ENCODE assay signal across 8 mouse cellular contexts in genomic region chr6:94163325-94163995, GRCm38 (mm10).
DNase-seq lines count a peak whose midpoint lies in the region; ATAC-seq and TF ChIP-seq lines count a peak whose summit lies in the region.

No protein-coding gene starts in this region.

- intact Hi-C loops in heart, adult 2 months (cut with DNase I) = loop anchor here (10.0 kb wide), 1 partner anchor 301 kb away; no protein-coding TSS in a partner anchor
- intact Hi-C loops in heart, postnatal 14 days (cut with DNase I) = no loop called here

- peaks cover 14% of the 10 kb centered on the region for H3K36me3 ChIP-seq in heart, adult 2 months (ENCODE audit: control insufficient read depth, insufficient read depth, low read length)
- H3K36me3 ChIP-seq in limb, embryonic 12.5 days = no peaks in the 10 kb centered on the region
- no peaks in the 10 kb centered on the region for H3K36me3 ChIP-seq in stomach, postnatal 0 days (ENCODE audit: control insufficient read depth, insufficient read depth, low read length)
- no peaks in the 10 kb centered on the region for H3K36me3 ChIP-seq in kidney, adult 2 months (ENCODE audit: control insufficient read depth, insufficient read depth, low read length)

- WGBS in heart, adult 2 months = 29% methylated on average over 9 of the region's 9 CpGs
- 58% methylated on average over 9 of the region's 9 CpGs for WGBS in limb, embryonic 12.5 days
- 9% methylated on average over 9 of the region's 9 CpGs for WGBS in stomach, postnatal 0 days
- 56% methylated on average over 9 of the region's 9 CpGs for WGBS in kidney, adult 2 months

- no peaks in the 10 kb centered on the region for H3K27me3 ChIP-seq in heart, adult 2 months (ENCODE audit: control insufficient read depth, insufficient read depth, low read length)
- no peaks in the 10 kb centered on the region for H3K27me3 ChIP-seq in limb, embryonic 12.5 days
- no peaks in the 10 kb centered on the region for H3K27me3 ChIP-seq in stomach, postnatal 0 days (ENCODE audit: control insufficient read depth, insufficient read depth, low read length)
- no peaks in the 10 kb centered on the region for H3K27me3 ChIP-seq in kidney, adult 2 months (replicated peaks; ENCODE audit: control insufficient read depth, insufficient read depth, low read length)

- no peak for TF ChIP-seq EP300 in heart, adult 2 months (IDR thresholded peaks at IDR 0.05; ENCODE audit: insufficient read depth, low read depth, low read length)
- no peak for TF ChIP-seq EP300 in stomach, postnatal 0 days (optimal IDR thresholded peaks at IDR 0.05)

- H3K4me1 ChIP-seq in heart, adult 2 months (ENCODE audit: control insufficient read depth, insufficient read depth, low read length) = peaks cover 18% of the 10 kb centered on the region
- peaks cover 29% of the 10 kb centered on the region for H3K4me1 ChIP-seq in limb, embryonic 12.5 days (replicated peaks)
- H3K4me1 ChIP-seq in stomach, postnatal 0 days (replicated peaks; ENCODE audit: control insufficient read depth, insufficient read depth) = peaks cover 11% of the 10 kb centered on the region
- peaks cover 7% of the 10 kb centered on the region for H3K4me1 ChIP-seq in kidney, adult 2 months (ENCODE audit: control insufficient read depth, insufficient read depth, low read length)

- TF ChIP-seq CTCF in heart, adult 2 months (IDR thresholded peaks at IDR 0.05) = no peak
- TF ChIP-seq CTCF in stomach, postnatal 0 days (IDR thresholded peaks at IDR 0.05; ENCODE audit: low read depth) = no peak
- no peak for TF ChIP-seq CTCF in kidney, adult 2 months (conservative IDR thresholded peaks at IDR 0.05; ENCODE audit: insufficient read depth, insufficient read length, low read depth, low read length)

- peak overlapping the region; percentile 8; the same call in 1 of the 2 replicates for H3K4me2 ChIP-seq in limb, embryonic 12.5 days
- peak overlapping the region; percentile 21 for H3K4me2 ChIP-seq in stomach, postnatal 0 days (replicated peaks; ENCODE audit: low read depth)

- peaks cover 1% of the 10 kb centered on the region; the same call in 1 of the 2 replicates for H3K79me2 ChIP-seq in heart, adult 2 months (replicated peaks; ENCODE audit: control insufficient read depth, insufficient read depth, low read length)

- no peak for TF ChIP-seq POLR2A in heart, adult 2 months (IDR thresholded peaks at IDR 0.05; ENCODE audit: insufficient read depth, low read depth, low read length)
- TF ChIP-seq POLR2A in kidney, adult 2 months (IDR thresholded peaks at IDR 0.05; ENCODE audit: low read depth, low read length) = no peak

- H3K9me3 ChIP-seq in limb, embryonic 12.5 days = no peaks in the 10 kb centered on the region
- no peaks in the 10 kb centered on the region for H3K9me3 ChIP-seq in stomach, postnatal 0 days (ENCODE audit: control insufficient read depth, low read length)

- DNase-seq in heart, adult 2 months = no peak
- no peak for DNase-seq in heart, postnatal 14 days
- peak; percentile 29 to 47 for DNase-seq in right cerebral cortex, adult 2 months (ENCODE audit: low spot score in 2 of 2)
- DNase-seq in right cerebral cortex, postnatal 36 days (ENCODE audit: low spot score in 2 of 2) = no peak
- no peak for DNase-seq in stomach, postnatal 0 days (ENCODE audit: low spot score)
- DNase-seq in adrenal gland, postnatal 10 days = no peak
- no peak for DNase-seq in kidney, adult 2 months

- no peak for ATAC-seq in limb, embryonic 12.5 days (ENCODE audit: insufficient number of reproducible peaks, insufficient read depth, low FRiP score, low TSS enrichment, low read depth)
- ATAC-seq in stomach, postnatal 0 days (ENCODE audit: low FRiP score, low TSS enrichment) = no peak

- peak overlapping the region; percentile 22; the same call in 1 of the 2 replicates for H3K9ac ChIP-seq in heart, adult 2 months (ENCODE audit: low read depth, low read length)
- no peak overlapping the region for H3K9ac ChIP-seq in limb, embryonic 12.5 days (replicated peaks)
- no peak overlapping the region for H3K9ac ChIP-seq in stomach, postnatal 0 days (ENCODE audit: low read length)

- H3K27ac ChIP-seq in heart, adult 2 months = peak overlapping the region; percentile 47
- peak overlapping the region; percentile 45; the same call in 1 of the 2 replicates for H3K27ac ChIP-seq in limb, embryonic 12.5 days
- H3K27ac ChIP-seq in stomach, postnatal 0 days (replicated peaks) = peak overlapping the region; percentile 76
- H3K27ac ChIP-seq in kidney, adult 2 months (ENCODE audit: insufficient read depth, low read depth, low read length) = no peak overlapping the region

- H3K4me3 ChIP-seq in heart, adult 2 months = peak overlapping the region; percentile 17; the same call in 1 of the 2 replicates
- H3K4me3 ChIP-seq in limb, embryonic 12.5 days (replicated peaks) = no peak overlapping the region
- no peak overlapping the region for H3K4me3 ChIP-seq in stomach, postnatal 0 days (ENCODE audit: low read depth, low read length)
- no peak overlapping the region for H3K4me3 ChIP-seq in kidney, adult 2 months (ENCODE audit: insufficient read depth, low read depth, low read length)

Comparison
In these comparisons a context has a peak if more than half of its experiments do, and no peak if none do; other contexts are left out.
1. DNase-seq: peak in right cerebral cortex, adult 2 months (2 of 2); none in heart, adult 2 months (0 of 2), heart, postnatal 14 days (0 of 2), right cerebral cortex, postnatal 36 days (0 of 2), stomach, postnatal 0 days (single experiment), adrenal gland, postnatal 10 days (single experiment) and kidney, adult 2 months (single experiment).